Mouse (Mus musculus): ENCODE measurements around the gene Crip2. TPM values are rescaled to one million over a fixed set of nuclear protein-coding genes. Genes with fewer than 3 reads are reported as not detected.
A peak's percentile ranks its signal among the peaks of the same experiment; 100 is the strongest.

Crip2 gene
- polyA plus RNA-seq, 1 experiment from 2014 or later, result 78.8 TPM

DNA sequence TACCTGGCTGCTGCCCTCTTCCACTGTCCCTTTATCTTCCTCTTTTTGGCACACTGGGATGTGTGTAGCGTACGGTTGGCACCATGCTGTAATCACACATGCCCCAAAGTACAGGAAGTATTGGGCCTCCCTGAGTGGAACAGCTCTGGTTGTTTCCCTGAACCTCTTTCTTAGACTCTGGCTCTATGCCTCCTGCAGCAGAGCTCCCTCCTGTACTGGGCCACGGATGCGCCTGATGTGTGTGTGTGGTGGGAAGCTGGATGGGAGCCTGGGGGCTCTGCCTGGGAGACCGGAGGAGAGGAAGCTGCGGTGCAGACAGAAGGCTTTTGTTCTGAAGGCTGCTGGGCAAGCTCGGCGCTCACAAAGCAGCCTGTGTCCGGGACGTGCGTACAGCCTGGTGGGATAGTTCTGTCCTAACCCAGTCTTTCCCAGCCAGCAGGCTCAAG is 23.5 kb downstream of the Crip2 start:
- Histone ChIP-seq H3K9ac (no peak overlapping the region; the same call in 1 of the 2 replicates), H3K4me2 (replicated peaks) (no peak overlapping the region), H3K9me3 (no peaks in the 10 kb centered on the region), H3K4me1 (no peaks in the 10 kb centered on the region), H3K27ac (peak overlapping the region; percentile 83), H3K27me3 (no peaks in the 10 kb centered on the region), H3K4me3 (no peak overlapping the region), H3K36me3 (peaks cover 12% of the 10 kb centered on the region)
- 44% methylated on average over 11 of the region's 11 CpGs for WGBS
- peak; percentile 53; the same call in 1 of the 2 replicates for ATAC-seq (ENCODE audit: insufficient number of reproducible peaks, insufficient read depth, low FRiP score, low TSS enrichment)

DNA sequence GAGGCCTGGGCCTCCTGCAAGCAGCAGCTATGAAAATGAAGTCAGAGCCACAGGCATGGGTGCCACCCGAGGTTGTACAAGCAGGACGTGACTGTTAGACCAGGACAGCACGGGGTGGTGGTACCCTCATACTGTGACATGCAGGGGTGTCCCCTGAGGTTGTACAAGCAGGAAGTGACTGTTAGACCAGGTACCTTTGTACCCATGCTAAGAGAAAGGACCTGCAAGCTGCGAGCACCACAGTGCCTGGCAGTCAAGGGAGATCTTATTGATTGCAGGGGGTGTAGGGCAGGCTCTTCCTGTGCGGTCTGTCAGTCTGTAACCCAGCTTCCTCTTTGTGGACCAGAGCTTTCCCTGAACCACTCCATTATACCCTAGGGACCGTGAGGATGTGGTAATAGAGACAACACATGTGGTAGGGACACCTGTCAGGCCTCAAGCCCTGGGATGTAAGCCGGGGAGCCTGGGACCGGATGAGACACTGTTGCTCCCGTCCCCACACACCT is 28.0 kb downstream of the Crip2 start:
- WGBS, result 83% methylated on average over 9 of the region's 9 CpGs
- H3K9me3 ChIP-seq, result no peaks in the 10 kb centered on the region
- H3K4me2 ChIP-seq (replicated peaks), result no peak overlapping the region
- H3K36me3 ChIP-seq, result no peaks in the 10 kb centered on the region
- no peak overlapping the region for H3K4me3 ChIP-seq
- ATAC-seq (ENCODE audit: insufficient number of reproducible peaks, insufficient read depth, low FRiP score, low TSS enrichment), result no peak
- H3K4me1 ChIP-seq, result no peaks in the 10 kb centered on the region
- H3K27me3 ChIP-seq, result no peaks in the 10 kb centered on the region
- no peak overlapping the region for H3K9ac ChIP-seq
- no peak overlapping the region for H3K27ac ChIP-seq

DNA sequence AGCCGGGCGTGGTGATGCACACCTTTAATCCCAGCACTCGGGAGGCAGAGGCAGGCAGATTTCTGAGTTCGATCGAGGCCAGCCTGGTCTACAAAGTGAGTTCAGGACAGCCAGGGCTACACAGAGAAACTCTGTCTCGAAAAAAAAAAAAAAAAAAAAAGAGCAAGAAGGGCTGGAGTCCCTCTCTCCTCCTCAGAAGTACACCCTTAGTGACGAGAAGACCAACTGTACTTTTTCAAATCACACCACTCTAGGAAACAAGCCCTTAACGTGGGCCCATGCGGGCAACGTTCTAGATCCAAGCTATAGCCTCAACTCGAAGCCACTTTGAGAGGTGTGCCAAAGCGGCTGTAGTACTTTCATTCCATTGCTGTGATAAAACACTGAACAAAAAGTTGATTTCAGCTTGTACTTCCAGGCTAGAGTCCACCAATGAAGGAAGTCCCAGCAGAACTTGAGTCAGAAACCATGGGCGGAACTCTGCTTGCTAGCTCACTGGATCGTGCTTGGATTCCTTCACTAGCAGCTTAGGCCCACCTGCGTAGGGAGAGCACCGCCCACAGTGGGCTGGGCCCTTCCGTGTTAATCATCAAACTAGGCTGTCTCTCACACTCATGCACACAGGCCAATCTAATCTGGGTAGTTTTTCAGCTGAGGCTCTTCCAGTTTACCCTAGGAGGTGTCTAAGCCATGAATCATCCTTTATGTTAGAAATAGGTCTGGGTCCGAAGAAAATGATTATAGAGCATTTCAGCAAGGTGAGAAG is 37.1 kb downstream of the Crip2 start:
- no peak for ATAC-seq (ENCODE audit: insufficient number of reproducible peaks, insufficient read depth, low FRiP score, low TSS enrichment)
- no peaks in the 10 kb centered on the region for H3K4me1 ChIP-seq
- no peaks in the 10 kb centered on the region for H3K9me3 ChIP-seq
- no peaks in the 10 kb centered on the region for H3K27me3 ChIP-seq
- H3K27ac ChIP-seq, result no peak overlapping the region
- H3K9ac ChIP-seq, result no peak overlapping the region
- no peak overlapping the region for H3K4me3 ChIP-seq
- H3K36me3 ChIP-seq, result no peaks in the 10 kb centered on the region
- 85% methylated on average over 18 of the region's 18 CpGs for WGBS
- H3K4me2 ChIP-seq (replicated peaks), result no peak overlapping the region

DNA sequence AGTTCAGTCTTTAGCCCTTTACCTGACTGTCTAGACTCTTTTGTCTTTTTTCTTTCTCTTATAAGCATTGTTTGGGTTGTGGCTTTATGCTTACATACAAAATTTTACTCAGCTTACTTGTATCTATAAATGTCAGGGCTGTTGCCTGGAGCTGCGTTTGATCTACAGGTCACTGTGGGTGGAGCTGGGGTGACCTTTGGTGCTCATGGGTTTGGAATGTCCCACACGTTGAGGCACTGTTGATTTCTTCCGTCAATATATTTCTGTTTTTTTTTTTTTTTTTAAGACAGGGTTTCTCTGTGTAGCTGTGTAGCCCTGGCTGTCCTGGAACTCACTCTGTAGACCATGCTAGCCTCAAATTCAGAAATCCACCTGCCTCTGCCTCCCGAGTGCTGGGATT is 41.0 kb downstream of the Crip2 start:
- Histone ChIP-seq H3K4me1 (no peaks in the 10 kb centered on the region; the same call in 1 of the 2 replicates), H3K4me3 (no peak overlapping the region), H3K27me3 (peaks cover 11% of the 10 kb centered on the region; the same call in 1 of the 2 replicates), H3K9me3 (no peaks in the 10 kb centered on the region), H3K4me2 (replicated peaks) (no peak overlapping the region), H3K27ac (no peak overlapping the region), H3K36me3 (no peaks in the 10 kb centered on the region), H3K9ac (no peak overlapping the region)
- no peak for ATAC-seq (ENCODE audit: insufficient number of reproducible peaks, insufficient read depth, low FRiP score, low TSS enrichment)
- 52% methylated on average over 4 of the region's 4 CpGs for WGBS

DNA sequence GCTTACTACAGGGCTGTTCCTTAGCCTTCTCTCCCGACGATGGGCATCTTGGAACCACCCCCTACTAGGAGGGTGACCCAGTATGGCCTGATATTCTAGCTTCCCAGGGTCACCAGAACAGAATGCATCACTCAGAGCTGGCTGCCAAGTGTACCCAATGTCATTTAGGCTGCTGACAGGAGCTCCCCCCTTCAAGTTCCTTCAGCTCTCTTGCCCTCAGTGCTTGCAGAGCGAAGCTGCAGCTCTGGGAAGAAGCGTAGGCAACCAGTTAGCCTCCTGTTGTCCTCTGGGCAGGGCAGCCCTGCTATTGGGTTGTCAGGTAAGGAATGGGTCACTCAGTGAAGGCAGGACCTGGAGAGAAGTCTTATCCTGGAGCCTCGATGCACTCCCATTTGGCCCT is 44.9 kb downstream of the Crip2 start:
- Histone ChIP-seq H3K27ac (no peak overlapping the region), H3K4me2 (replicated peaks) (no peak overlapping the region; the same call in 1 of the 2 replicates), H3K36me3 (peaks cover 14% of the 10 kb centered on the region), H3K27me3 (peaks cover 20% of the 10 kb centered on the region), H3K9me3 (no peaks in the 10 kb centered on the region), H3K9ac (0 out of 2 replicates have a peak overlapping the region, but pooled peaks have one; percentile 73), H3K4me3 (no peak overlapping the region; the same call in 1 of the 2 replicates), H3K4me1 (peaks cover 17% of the 10 kb centered on the region)
- 67% methylated on average over 5 of the region's 5 CpGs for WGBS
- no peak for ATAC-seq (ENCODE audit: insufficient number of reproducible peaks, insufficient read depth, low FRiP score, low TSS enrichment)

DNA sequence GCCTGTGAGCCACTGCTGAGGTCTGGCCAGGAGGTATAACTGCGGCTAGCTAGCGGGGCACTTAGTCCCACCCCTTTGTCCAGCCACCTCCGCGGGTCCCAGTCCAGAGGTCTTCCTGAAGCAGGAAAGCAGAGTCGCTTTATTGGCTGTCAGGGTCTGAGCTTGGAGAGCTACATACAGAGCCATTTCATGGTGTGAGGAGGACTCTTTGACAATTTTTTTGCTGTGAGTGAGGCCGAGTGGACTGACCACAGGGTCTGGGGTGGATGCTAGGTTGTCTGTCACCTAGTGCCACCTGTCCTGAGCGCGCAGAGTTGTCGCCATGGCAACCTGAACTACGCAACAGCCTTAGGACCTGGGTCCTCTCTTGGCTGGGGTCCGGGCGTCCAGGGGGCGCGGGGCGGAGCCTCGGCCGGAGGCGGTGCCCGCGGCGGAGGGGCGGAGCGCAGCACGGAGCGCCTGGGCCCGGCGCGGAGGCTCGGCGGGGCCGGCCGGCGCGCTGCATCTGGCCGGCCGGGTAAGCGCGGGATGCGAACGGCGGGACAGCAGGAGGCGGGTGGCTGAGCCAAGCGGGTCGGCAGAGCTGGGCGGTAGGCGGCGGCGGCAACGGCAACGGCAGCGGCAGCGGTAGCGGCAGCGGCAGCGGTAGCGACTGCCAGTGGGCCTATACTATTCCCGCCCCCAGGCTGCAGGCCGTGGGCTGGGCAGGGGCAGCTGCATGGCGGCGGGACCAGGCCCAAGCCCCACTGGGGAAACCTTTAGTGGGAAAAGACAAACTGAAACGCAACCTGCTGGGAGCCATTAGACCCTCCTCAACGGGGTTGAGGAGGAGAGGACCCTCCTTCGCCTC is 45.6 kb downstream of the Crip2 start, which contains the start of gene Tmem121:
Tmem121 (plus strand) TSS at position 489 of the 850 bp plus-strand sequence.
- H3K4me3 ChIP-seq, result peak within 1 kb of the TSS; percentile 71
- H3K36me3 ChIP-seq, result peaks cover 16% of the 10 kb centered on the region
- peak within 1 kb of the TSS; percentile 89 for H3K4me2 ChIP-seq (replicated peaks)
- peaks cover 17% of the 10 kb centered on the region for H3K4me1 ChIP-seq
- H3K27me3 ChIP-seq, result peaks cover 20% of the 10 kb centered on the region
- WGBS, result 1% methylated on average over 62 of the region's 63 CpGs
- ATAC-seq (ENCODE audit: insufficient number of reproducible peaks, insufficient read depth, low FRiP score, low TSS enrichment), result peak; percentile 6; the same call in 1 of the 2 replicates
- no peaks in the 10 kb centered on the region for H3K9me3 ChIP-seq
- peak within 1 kb of the TSS; percentile 73 for H3K9ac ChIP-seq
- H3K27ac ChIP-seq, result no peak within 1 kb of the TSS

DNA sequence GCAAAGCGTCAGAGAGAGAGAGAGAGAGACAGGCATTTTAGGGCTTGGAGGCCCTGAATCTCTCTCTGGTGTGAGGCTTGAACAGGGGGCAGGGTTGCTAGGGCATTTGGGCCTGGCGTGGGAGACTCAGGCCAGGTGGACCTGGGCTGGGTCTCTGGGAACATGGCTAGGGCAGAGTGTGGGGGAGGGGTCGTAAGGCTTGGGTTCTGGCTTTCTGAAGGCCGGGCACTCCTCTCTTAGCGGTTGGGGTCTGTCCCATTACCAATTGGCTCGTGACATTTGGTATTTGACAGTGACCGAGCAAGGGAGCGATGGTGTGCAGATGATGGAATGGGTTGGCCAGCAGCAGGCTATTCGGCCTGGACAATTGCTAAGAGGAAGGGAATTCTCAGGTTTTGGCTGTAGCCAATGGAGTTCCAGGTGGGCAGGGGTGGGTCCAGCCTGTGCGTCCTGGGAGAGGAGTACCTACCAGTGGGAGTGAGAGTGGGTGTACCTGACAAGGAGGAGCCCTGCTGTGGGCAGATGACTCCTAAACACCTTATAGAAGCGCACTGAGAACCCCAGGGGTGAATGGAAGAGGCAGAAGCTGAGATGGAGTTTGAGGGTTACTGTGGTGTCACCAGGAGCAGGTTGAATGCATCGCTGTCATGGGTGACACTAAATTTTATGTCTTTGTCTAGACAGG is 46.4 kb downstream of the Crip2 start:
- Histone ChIP-seq H3K4me1 (peaks cover 17% of the 10 kb centered on the region), H3K27ac (no peak overlapping the region), H3K27me3 (peaks cover 20% of the 10 kb centered on the region), H3K4me3 (peak overlapping the region; percentile 71), H3K9me3 (no peaks in the 10 kb centered on the region), H3K4me2 (replicated peaks) (peak overlapping the region; percentile 89), H3K36me3 (peaks cover 16% of the 10 kb centered on the region), H3K9ac (peak overlapping the region; percentile 73)
- no peak for ATAC-seq (ENCODE audit: insufficient number of reproducible peaks, insufficient read depth, low FRiP score, low TSS enrichment)
- 40% methylated on average over 12 of the region's 12 CpGs for WGBS

DNA sequence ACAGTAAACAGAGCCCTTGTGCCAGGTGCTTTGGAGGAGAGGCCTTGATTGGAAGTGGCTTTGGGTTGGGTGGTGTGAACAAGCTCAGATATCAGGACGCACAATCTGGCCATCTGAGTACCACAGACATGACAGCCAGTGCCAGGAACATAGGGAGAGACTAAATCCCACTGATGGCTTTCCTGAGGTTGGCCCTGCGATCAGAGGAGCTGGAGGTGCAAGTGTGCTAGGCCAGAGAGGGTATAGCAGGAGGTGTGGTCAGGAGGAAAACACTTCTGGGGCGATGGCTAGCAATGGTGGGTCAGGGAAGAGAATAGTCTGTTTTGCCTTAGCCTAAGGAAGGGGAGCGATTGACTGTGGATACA is 47.0 kb downstream of the Crip2 start:
- Histone ChIP-seq H3K27ac (no peak overlapping the region), H3K4me2 (replicated peaks) (peak overlapping the region; percentile 89), H3K9me3 (no peaks in the 10 kb centered on the region), H3K4me3 (peak overlapping the region; percentile 71; the same call in 1 of the 2 replicates), H3K27me3 (peaks cover 20% of the 10 kb centered on the region), H3K4me1 (peaks cover 17% of the 10 kb centered on the region), H3K36me3 (peaks cover 16% of the 10 kb centered on the region), H3K9ac (no peak overlapping the region)
- 59% methylated on average over 4 of the region's 4 CpGs for WGBS
- no peak for ATAC-seq (ENCODE audit: insufficient number of reproducible peaks, insufficient read depth, low FRiP score, low TSS enrichment)

DNA sequence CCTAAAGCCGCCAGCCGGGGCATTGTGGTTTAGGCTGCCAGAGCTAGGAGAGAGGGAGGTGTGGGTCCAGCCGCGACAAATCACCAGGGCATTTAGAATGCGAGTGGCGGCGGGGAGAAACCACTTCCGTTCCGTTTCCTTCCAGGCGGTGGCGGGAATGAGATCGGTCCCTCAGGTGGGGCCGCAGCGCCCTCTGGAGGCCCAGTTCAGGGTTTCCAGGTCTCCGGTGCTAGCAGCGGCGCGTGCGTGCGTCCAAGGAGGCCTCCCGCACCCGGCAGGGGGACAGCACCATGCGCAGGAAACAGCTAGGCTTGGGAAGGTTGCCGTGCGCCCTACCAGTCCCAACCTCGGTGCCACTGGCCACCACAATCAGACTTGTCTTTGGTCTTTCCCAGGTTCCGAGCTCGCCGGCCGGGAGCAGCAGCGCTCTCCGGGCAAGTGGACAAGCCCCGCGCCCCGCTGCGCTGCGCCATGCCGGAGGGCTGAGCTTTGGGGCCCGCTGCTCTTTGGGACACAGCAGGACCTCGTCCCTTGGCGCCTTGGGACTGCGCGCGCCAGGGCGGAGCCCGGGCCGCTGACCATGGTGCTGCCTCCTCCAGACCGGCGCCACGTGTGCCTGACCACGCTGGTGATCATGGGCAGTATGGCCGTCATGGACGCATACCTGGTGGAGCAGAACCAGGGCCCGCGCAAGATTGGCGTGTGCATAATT is 47.7 kb downstream of the Crip2 start:
- Histone ChIP-seq H3K9ac (peak overlapping the region; percentile 31), H3K9me3 (no peaks in the 10 kb centered on the region)

DNA sequence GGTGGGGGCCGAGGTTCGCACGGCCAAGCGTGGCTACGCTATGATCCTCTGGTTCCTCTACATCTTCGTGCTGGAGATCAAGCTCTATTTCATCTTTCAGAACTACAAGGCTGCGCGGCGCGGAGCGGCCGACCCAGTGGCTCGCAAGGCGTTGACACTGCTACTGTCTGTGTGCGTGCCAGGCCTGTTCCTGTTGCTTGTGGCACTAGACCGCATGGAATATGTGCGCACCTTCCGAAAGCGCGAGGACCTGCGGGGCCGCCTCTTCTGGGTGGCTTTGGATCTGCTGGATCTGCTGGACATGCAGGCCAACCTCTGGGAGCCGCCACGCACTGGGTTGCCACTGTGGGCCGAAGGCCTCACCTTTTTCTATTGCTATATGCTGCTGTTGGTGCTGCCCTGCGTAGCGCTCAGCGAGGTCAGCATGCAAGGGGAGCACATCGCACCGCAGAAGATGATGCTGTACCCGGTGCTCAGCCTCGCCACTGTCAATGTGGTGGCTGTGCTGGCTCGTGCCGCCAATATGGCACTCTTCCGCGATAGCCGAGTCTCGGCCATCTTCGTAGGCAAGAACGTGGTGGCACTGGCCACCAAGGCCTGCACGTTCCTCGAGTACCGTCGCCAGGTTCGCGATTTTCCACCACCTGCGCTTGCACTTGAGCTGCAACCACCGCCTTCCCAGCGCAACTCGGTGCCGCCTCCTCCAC is 48.5 kb downstream of the Crip2 start:
- whole genome bisulfite sequencing, result 87% methylated on average over 51 of the region's 51 CpGs
- Histone ChIP-seq H3K9me3 (no peaks in the 10 kb centered on the region), H3K27ac (no peak overlapping the region), H3K4me3 (peak overlapping the region; percentile 71; the same call in 1 of the 2 replicates), H3K36me3 (peaks cover 16% of the 10 kb centered on the region), H3K4me2 (replicated peaks) (peak overlapping the region; percentile 89), H3K4me1 (peaks cover 17% of the 10 kb centered on the region), H3K9ac (no peak overlapping the region), H3K27me3 (peaks cover 20% of the 10 kb centered on the region)
- ATAC-seq (ENCODE audit: insufficient number of reproducible peaks, insufficient read depth, low FRiP score, low TSS enrichment), result no peak

More for the DNA sequence above, 47.7 kb downstream of the Crip2 start:
- H3K4me1 ChIP-seq, result peaks cover 17% of the 10 kb centered on the region
- 0 out of 2 replicates have a peak, but pooled peaks have one; percentile 3 for ATAC-seq (ENCODE audit: insufficient number of reproducible peaks, insufficient read depth, low FRiP score, low TSS enrichment)
- no peak overlapping the region for H3K27ac ChIP-seq
- H3K4me3 ChIP-seq, result peak overlapping the region; percentile 71
- WGBS, result 2% methylated on average over 56 of the region's 56 CpGs
- peaks cover 16% of the 10 kb centered on the region for H3K36me3 ChIP-seq
- peak overlapping the region; percentile 89 for H3K4me2 ChIP-seq (replicated peaks)
- H3K27me3 ChIP-seq, result peaks cover 20% of the 10 kb centered on the region
